Mouse (Mus musculus) cortical plate, adult 2 months (tissue): Measurements from ENCODE around the gene Scamp3.

Source experiments
- CTCF ChIP-seq: fragments of 200-500 bp; IDR thresholded peaks from 2 replicates; pipeline ENCODE4 v1.5.1; 2011; ENCODE audit warnings: mild to moderate bottlenecking, control low read depth, low read length; ENCODE audit not compliant: insufficient read depth; ENCODE audit errors: extremely low read depth
- POLR2A ChIP-seq: fragments of 200-500 bp; IDR thresholded peaks from 2 replicates; pipeline ENCODE4 v1.6.1; 2011; ENCODE audit warnings: mild to moderate bottlenecking, low read length, control low read depth; ENCODE audit not compliant: insufficient read depth; ENCODE audit errors: extremely low read depth

DNA sequence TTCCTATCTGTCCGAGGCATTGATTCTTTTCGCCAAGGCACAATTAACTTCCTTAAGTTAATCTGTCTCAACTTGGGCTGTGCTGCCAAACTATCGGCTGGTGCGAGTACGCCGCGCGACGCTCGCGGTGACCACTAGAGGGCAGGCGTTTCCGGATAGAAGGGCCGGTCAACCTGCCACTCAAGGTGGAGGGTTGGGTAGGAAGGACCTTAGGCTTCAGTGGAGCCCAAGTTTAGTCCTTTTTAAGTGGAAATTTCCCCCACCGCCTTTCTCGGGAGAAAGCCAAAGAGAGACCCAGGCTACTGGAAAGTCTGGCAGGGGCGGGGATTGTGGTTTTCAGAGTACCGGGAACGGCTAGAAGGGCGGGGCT, 50.9 kb downstream of the Scamp3 start:
- TF ChIP-seq CTCF (peak; percentile 81), POLR2A (no peak)
